8 mouse cellular contexts compared by ENCODE assay signal in genomic region chr5:101663176-101663575, GRCm38 (mm10). TPM values are rescaled to one million over a fixed set of nuclear protein-coding genes. Genes with fewer than 3 reads are reported as not detected.
DNase-seq lines count a peak whose midpoint lies in the region; ATAC-seq and TF ChIP-seq lines count a peak whose summit lies in the region.

No protein-coding gene starts in this region.

- no peak for TF ChIP-seq EP300 in lung, postnatal 0 days (IDR thresholded peaks at IDR 0.05)

- H3K27me3 ChIP-seq in lung, embryonic 16.5 days (ENCODE audit: control insufficient read depth, insufficient read depth, low read depth, low read length), result peaks cover 92% of the 10 kb centered on the region
- peaks cover 97% of the 10 kb centered on the region for H3K27me3 ChIP-seq in embryonic facial prominence, embryonic 13.5 days
- peaks cover 92% of the 10 kb centered on the region for H3K27me3 ChIP-seq in hindbrain, embryonic 14.5 days (ENCODE audit: control insufficient read depth, insufficient read depth, low read length)
- H3K27me3 ChIP-seq in lung, postnatal 0 days (replicated peaks; ENCODE audit: insufficient read depth, low read length), result peaks cover 88% of the 10 kb centered on the region
- peaks cover 25% of the 10 kb centered on the region for H3K27me3 ChIP-seq in stomach, embryonic 14.5 days (ENCODE audit: control insufficient read depth, insufficient read depth, low read length)

- DNase-seq in lung, adult 2 months, result no peak
- DNase-seq in hindbrain, embryonic 14.5 days (ENCODE audit: low spot score), result no peak
- DNase-seq in lung, postnatal 0 days (ENCODE audit: low spot score), result peak; percentile 78
- DNase-seq in left cerebral cortex, adult 9 months (ENCODE audit: low spot score in 2 of 2), result no peak
- DNase-seq in frontal cortex, postnatal 10 days (ENCODE audit: low spot score in 2 of 2), result no peak

- TF ChIP-seq CTCF in lung, adult 2 months (IDR thresholded peaks at IDR 0.05; ENCODE audit: insufficient read depth, low read length), result no peak
- peak; percentile 66 for TF ChIP-seq CTCF in lung, postnatal 0 days (IDR thresholded peaks at IDR 0.05)

- 0% methylated on average over 23 of the region's 23 CpGs for WGBS in lung, embryonic 16.5 days
- WGBS in lung, adult 2 months, result 2% methylated on average over 23 of the region's 23 CpGs
- under 1% methylated on average over 23 of the region's 23 CpGs for whole genome bisulfite sequencing in embryonic facial prominence, embryonic 13.5 days
- 0% methylated on average over 23 of the region's 23 CpGs for WGBS in hindbrain, embryonic 14.5 days
- under 1% methylated on average over 21 of the region's 23 CpGs for WGBS in lung, postnatal 0 days
- under 1% methylated on average over 23 of the region's 23 CpGs for WGBS in stomach, embryonic 14.5 days

- H3K4me3 ChIP-seq in lung, embryonic 16.5 days (ENCODE audit: low read length), result peak overlapping the region; percentile 36
- no peak overlapping the region for H3K4me3 ChIP-seq in lung, adult 2 months (replicated peaks; ENCODE audit: extremely low read depth, low read depth, low read length)
- H3K4me3 ChIP-seq in embryonic facial prominence, embryonic 13.5 days, result peak overlapping the region; percentile 44
- H3K4me3 ChIP-seq in hindbrain, embryonic 14.5 days (replicated peaks; ENCODE audit: low read length), result peak overlapping the region; percentile 42
- H3K4me3 ChIP-seq in lung, postnatal 0 days (ENCODE audit: low read depth, low read length), result peak overlapping the region; percentile 34
- peak overlapping the region; percentile 35 for H3K4me3 ChIP-seq in stomach, embryonic 14.5 days (ENCODE audit: low read depth, low read length)

- peak overlapping the region; percentile 34; the same call in 1 of the 2 replicates for H3K9ac ChIP-seq in lung, embryonic 16.5 days (ENCODE audit: low read length)
- 0 out of 2 replicates have a peak overlapping the region, but pooled peaks have one; percentile 54 for H3K9ac ChIP-seq in embryonic facial prominence, embryonic 13.5 days
- H3K9ac ChIP-seq in hindbrain, embryonic 14.5 days, result peak overlapping the region; percentile 65
- H3K9ac ChIP-seq in lung, postnatal 0 days (replicated peaks; ENCODE audit: low read depth), result no peak overlapping the region
- H3K9ac ChIP-seq in stomach, embryonic 14.5 days (replicated peaks; ENCODE audit: low read depth, low read length), result peak overlapping the region; percentile 55

- peak overlapping the region; percentile 51 for H3K4me2 ChIP-seq in lung, embryonic 16.5 days (ENCODE audit: low read depth, low read length)
- H3K4me2 ChIP-seq in embryonic facial prominence, embryonic 13.5 days, result peak overlapping the region; percentile 63
- peak overlapping the region; percentile 45 for H3K4me2 ChIP-seq in hindbrain, embryonic 14.5 days (replicated peaks)
- peak overlapping the region; percentile 63 for H3K4me2 ChIP-seq in lung, postnatal 0 days (replicated peaks; ENCODE audit: low read depth, low read length)
- H3K4me2 ChIP-seq in stomach, embryonic 14.5 days (replicated peaks; ENCODE audit: low read depth, low read length), result peak overlapping the region; percentile 57

- H3K9me3 ChIP-seq in lung, embryonic 16.5 days (ENCODE audit: control insufficient read depth, low read length), result no peaks in the 10 kb centered on the region
- H3K9me3 ChIP-seq in embryonic facial prominence, embryonic 13.5 days, result no peaks in the 10 kb centered on the region
- no peaks in the 10 kb centered on the region for H3K9me3 ChIP-seq in hindbrain, embryonic 14.5 days (ENCODE audit: control insufficient read depth, low read length)
- no peaks in the 10 kb centered on the region for H3K9me3 ChIP-seq in lung, postnatal 0 days (ENCODE audit: low read length)
- H3K9me3 ChIP-seq in stomach, embryonic 14.5 days (ENCODE audit: control insufficient read depth, low read depth, low read length), result no peaks in the 10 kb centered on the region

- peaks cover 20% of the 10 kb centered on the region for H3K4me1 ChIP-seq in lung, embryonic 16.5 days (replicated peaks; ENCODE audit: control insufficient read depth, insufficient read depth, low read length)
- peaks cover 3% of the 10 kb centered on the region; the same call in 1 of the 2 replicates for H3K4me1 ChIP-seq in lung, adult 2 months (ENCODE audit: control insufficient read depth, insufficient read depth, low read length)
- peaks cover 33% of the 10 kb centered on the region for H3K4me1 ChIP-seq in embryonic facial prominence, embryonic 13.5 days
- no peaks in the 10 kb centered on the region; the same call in 1 of the 2 replicates for H3K4me1 ChIP-seq in hindbrain, embryonic 14.5 days (replicated peaks; ENCODE audit: control insufficient read depth, insufficient read depth, low read length)
- H3K4me1 ChIP-seq in lung, postnatal 0 days (ENCODE audit: insufficient read depth, low read depth, low read length), result peaks cover 12% of the 10 kb centered on the region; the same call in 1 of the 2 replicates
- H3K4me1 ChIP-seq in stomach, embryonic 14.5 days (ENCODE audit: control insufficient read depth, insufficient read depth, low read length), result 0 out of 2 replicates have a peak, but pooled peaks cover 10% of the 10 kb centered on the region

- peak; percentile 66 for ATAC-seq in lung, embryonic 16.5 days (ENCODE audit: low read depth)
- no peak for ATAC-seq in embryonic facial prominence, embryonic 13.5 days (ENCODE audit: insufficient number of reproducible peaks, insufficient read depth, low FRiP score, low TSS enrichment, low read depth)
- no peak for ATAC-seq in hindbrain, embryonic 14.5 days (ENCODE audit: low FRiP score)
- peak; percentile 73 for ATAC-seq in lung, postnatal 0 days
- ATAC-seq in stomach, embryonic 14.5 days (ENCODE audit: insufficient number of reproducible peaks, insufficient read depth, low FRiP score, low read depth), result peak; percentile 63

- H3K36me3 ChIP-seq in lung, embryonic 16.5 days (ENCODE audit: control insufficient read depth, insufficient read depth, low read length), result no peaks in the 10 kb centered on the region
- no peaks in the 10 kb centered on the region for H3K36me3 ChIP-seq in embryonic facial prominence, embryonic 13.5 days
- no peaks in the 10 kb centered on the region for H3K36me3 ChIP-seq in hindbrain, embryonic 14.5 days (replicated peaks; ENCODE audit: control insufficient read depth, insufficient read depth)
- H3K36me3 ChIP-seq in lung, postnatal 0 days (ENCODE audit: insufficient read depth, low read length), result no peaks in the 10 kb centered on the region
- no peaks in the 10 kb centered on the region for H3K36me3 ChIP-seq in stomach, embryonic 14.5 days (ENCODE audit: control insufficient read depth, insufficient read depth, low read length)

- TF ChIP-seq POLR2A in lung, adult 2 months (IDR thresholded peaks at IDR 0.05; ENCODE audit: borderline replicate concordance, extremely low read depth, low read depth, low read length), result no peak

- no peak overlapping the region for H3K27ac ChIP-seq in lung, embryonic 16.5 days (ENCODE audit: low read length)
- H3K27ac ChIP-seq in embryonic facial prominence, embryonic 13.5 days, result no peak overlapping the region
- H3K27ac ChIP-seq in hindbrain, embryonic 14.5 days, result peak overlapping the region; percentile 72
- H3K27ac ChIP-seq in lung, postnatal 0 days (ENCODE audit: low read length), result no peak overlapping the region
- 0 out of 2 replicates have a peak overlapping the region, but pooled peaks have one; percentile 75 for H3K27ac ChIP-seq in stomach, embryonic 14.5 days (ENCODE audit: low read length)

RNA-seq across cellular contexts. Expression of gene Nkx6-1, which starts 1.6 kb away (rescaled TPM):
- polyA plus RNA-seq in lung, embryonic 16.5 days (2015; fragmentation: Nextera tagmentation; extraction: Ambion mirVana), result 0.15 and 0.24 TPM in 2 replicates
- 0.15 and 0.77 TPM in 2 replicates for polyA plus RNA-seq in lung, adult 2 months (2012; rRNA removed)
- polyA plus RNA-seq in embryonic facial prominence, embryonic 13.5 days (2015; fragmentation: Nextera tagmentation; extraction: Ambion mirVana), result 0.11 and 0.13 TPM in 2 replicates
- 8.0 and 8.9 TPM in 2 replicates for polyA plus RNA-seq in hindbrain, embryonic 14.5 days (2014; fragmentation: Nextera tagmentation; extraction: Ambion mirVana)
- 0.07 and 0.13 TPM in 2 replicates for polyA plus RNA-seq in lung, postnatal 0 days (2015; fragmentation: Nextera tagmentation; extraction: Ambion mirVana)
- polyA plus RNA-seq in stomach, embryonic 14.5 days (2014; fragmentation: Nextera tagmentation; extraction: Ambion mirVana), result 3.3 and 4.5 TPM in 2 replicates

Comparison
In these comparisons a context has a peak if more than half of its experiments do, and no peak if none do; other contexts are left out.
1. ATAC-seq: peak in lung, embryonic 16.5 days (single experiment), lung, postnatal 0 days (single experiment) and stomach, embryonic 14.5 days (single experiment); none in embryonic facial prominence, embryonic 13.5 days (single experiment) and hindbrain, embryonic 14.5 days (single experiment).
2. H3K27ac ChIP-seq: peak in hindbrain, embryonic 14.5 days (single experiment) and stomach, embryonic 14.5 days (single experiment); none in lung, embryonic 16.5 days (single experiment), embryonic facial prominence, embryonic 13.5 days (single experiment) and lung, postnatal 0 days (single experiment).
3. Peak in every context shown above with its lines, with median percentiles within 50 percentile points of each other: H3K4me2 ChIP-seq.